Mouse (Mus musculus): ENCODE measurements at regions not wholly inside any gene's neighbourhood (a gene's known extent, or its start where the extent isn't known, plus 50 kb on each side); places are given as distances from the start of the nearest gene placed in this dataset.
A peak's percentile ranks its signal among the peaks of the same experiment; 100 is the strongest.

DNA sequence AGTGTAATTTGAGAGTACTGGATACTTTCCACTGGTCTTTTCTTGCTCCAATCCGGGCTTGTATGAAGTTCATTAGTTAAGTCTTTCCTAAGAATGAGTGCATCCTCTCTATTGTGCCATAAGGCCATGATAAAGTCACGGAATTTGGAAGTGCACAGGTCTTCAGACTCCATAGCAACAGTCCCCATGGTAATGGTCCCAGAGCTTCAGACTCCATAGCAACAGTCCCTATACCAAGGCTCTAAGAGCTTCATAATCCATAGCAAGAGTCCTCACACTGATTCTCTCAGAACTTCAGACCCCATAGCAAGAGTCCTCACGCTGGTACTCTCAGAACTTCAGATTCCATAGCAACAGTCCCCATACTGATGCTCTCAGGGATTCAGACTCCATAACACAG, 214.5 kb upstream of the Far2 start:
- no peak for DNase-seq

DNA sequence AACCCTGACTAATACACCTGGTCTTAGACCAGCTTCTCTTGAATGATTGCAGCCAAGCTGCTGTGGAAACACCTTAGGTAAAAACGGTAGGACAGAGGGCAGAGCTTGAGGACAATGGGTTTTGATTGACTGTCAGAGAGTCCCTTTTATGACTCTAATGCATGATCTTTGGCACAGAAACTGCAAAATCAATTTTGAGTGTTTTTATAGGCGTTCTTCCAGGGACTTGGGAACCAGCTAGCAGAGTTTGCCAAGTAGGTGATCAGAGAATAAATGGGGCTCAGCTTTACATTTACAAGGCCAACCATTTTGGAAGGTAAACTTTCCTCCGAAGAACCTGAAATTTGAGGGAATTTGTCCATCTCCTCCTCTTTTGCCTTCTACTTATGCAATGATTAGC, 213.6 kb upstream of the Far2 start:
- DNase-seq: no peak

GRCm38 (mm10) chr6:147838846-147839245, 208.2 kb upstream of the Far2 start:
- peak; percentile 28 to 50 for DNase-seq

DNA sequence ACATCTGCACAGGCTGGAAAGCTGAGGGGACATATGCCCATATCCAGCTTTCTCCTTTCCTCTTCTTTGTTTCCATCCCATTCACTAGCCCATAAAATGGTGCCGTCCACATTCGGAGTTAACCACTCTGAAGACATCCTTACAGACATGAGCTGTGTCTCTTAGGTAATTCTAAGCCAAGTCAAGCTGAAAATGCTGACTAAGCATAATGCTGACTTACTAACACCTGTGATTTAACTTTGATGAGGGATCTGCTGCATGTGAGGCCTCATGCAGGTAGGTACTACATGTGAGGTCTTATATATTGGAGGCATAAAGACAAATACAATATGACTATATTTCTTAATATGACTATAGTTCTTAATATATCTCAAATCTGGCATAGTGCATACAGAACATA, 197.1 kb upstream of the Far2 start:
- no peak for DNase-seq

- no peak for DNase-seq
These were observed 185.9 kb upstream of the Far2 start for GRCm38 (mm10) chr6:147861116-147861515.

- no peak for DNase-seq
These were observed 176.0 kb upstream of the Far2 start for GRCm38 (mm10) chr6:147871033-147871432.

GRCm38 (mm10) chr6:147873173-147873572, 173.9 kb upstream of the Far2 start:
- DNase-seq: no peak

DNA sequence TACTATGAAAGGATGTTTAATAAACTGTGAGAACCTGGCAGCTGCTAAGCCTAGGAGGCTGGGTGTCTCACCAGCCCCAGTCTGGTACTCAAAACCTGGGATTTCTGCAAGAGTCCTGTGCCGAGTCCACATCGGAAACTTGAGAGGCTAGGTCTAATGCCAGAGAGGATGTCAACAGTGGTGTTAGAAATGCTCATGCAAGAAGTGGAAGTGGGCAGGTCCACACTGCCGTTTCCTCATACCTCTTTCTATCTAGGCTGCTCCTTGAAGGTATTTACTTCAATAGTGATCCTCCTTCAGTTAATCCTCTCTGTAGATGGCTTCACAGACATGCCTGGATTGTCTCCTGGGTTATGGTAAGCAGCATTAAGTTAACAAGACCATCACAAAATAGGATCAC, 168.6 kb upstream of the Far2 start:
- no peak for DNase-seq

- DNase-seq: no peak
These were observed 161.2 kb upstream of the Far2 start for GRCm38 (mm10) chr6:147885902-147886301.

DNA sequence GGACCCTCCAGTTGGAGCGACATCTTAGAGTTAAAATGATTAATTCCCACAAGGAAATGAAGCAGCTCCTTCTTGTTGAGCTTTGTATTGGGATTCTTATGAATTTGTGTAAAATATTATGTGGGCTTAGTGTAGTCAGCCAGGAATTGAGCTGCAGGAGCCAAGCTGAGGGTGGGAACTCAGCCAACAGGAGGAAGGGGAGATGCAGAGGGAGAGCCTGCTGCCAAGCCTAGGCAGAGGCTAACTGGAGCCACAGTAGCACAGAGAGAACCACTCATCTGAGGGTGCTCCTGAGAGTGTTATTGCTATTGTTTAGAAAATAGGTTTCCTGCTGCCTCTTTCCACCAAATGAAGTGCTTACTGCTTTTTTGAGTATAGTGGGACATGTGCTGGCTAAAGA, 127.4 kb upstream of the Far2 start:
- DNase-seq: peak; percentile 21 to 29

- DNase-seq: no peak
These were observed 126.0 kb upstream of the Far2 start for GRCm38 (mm10) chr6:147921091-147921490.

GRCm38 (mm10) chr6:147922506-147922905, 124.6 kb upstream of the Far2 start:
- DNase-seq: no peak

GRCm38 (mm10) chr6:147923246-147923645, 123.8 kb upstream of the Far2 start:
- DNase-seq: no peak

GRCm38 (mm10) chr6:147928951-147929350, 118.1 kb upstream of the Far2 start:
- no peak for DNase-seq

- DNase-seq: no peak
These were observed 103.0 kb upstream of the Far2 start for GRCm38 (mm10) chr6:147944020-147944419.

DNA sequence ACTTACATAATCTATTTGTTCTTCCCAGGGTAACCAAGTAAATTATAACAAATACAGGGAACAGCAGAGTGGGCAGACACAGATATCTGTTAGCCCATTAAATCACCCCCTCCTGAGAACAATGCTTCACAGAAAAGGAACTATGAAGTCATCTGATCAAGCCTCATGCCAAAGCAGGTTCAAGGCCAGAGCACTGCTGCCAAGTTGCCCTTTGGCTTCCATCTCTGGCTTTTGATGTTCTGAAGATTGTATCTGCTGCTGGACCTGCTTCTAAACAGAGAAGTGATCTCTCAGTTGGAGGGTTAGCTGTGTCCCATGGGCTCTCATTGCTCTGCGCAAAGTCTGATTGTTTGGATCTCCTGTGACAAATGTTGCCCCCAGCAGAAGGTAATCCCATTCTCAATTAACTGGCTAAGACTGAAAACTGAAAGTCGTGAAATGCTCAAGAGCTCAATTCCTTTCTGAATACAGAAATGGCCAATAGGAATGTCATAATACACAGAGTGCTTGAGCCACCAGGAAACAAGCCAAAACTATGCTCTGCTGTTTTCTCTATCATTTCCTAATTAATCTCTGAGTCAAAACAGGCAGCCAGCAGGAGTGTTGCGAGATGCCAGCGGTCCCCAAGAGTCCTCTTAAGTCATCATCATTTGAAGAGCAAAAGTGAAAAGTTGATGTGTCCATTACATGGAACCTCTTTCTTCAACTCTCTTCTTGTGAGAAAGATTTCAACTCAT, 102.0 kb upstream of the Far2 start:
- no peak for DNase-seq

GRCm38 (mm10) chr6:147947997-147948396, 99.1 kb upstream of the Far2 start:
- peak; percentile 38 to 47 for DNase-seq

GRCm38 (mm10) chr6:147951642-147952041, 95.4 kb upstream of the Far2 start:
- DNase-seq: no peak

GRCm38 (mm10) chr6:147953058-147953679, 93.9 kb upstream of the Far2 start:
- peak; percentile 37 to 51 for DNase-seq

DNA sequence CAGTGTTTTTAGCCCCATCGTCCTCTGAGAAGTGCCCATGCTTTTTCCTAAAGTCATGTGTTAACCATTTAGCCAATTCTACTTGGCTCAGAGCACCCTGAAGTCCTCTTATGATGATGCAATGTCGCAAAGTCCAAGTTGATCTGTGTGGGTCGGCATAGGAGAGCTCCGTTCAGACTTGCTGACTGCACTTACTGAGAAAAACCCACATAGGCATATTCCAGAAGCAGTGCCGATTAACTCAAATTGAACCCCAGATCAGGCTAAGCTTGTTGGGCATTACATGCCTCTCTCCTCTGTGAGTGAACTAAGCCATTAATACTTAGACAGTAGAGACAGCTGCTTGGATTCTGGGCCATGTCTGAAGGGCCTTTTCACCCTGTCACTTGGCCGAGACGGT, 93.3 kb upstream of the Far2 start:
- no peak for DNase-seq

DNA sequence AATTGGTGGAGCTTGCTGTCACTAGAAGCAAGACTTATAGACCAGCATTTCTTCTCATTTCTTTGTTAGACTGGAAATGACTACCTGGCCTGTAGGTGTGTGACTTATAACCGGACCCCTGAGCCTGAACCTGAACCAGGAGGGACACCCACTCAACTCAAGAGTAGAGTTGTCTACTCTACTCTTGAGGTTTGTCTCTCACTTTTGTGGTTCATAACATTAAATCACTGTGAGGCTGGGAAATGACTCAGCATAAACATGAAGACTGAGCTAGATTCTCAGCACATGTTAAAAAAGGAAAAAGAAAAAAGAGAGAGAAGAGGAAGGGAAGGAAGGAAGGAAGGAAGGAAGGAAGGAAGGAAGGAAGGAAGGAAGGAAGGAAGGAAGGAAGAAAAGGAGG, 92.8 kb upstream of the Far2 start:
- no peak for DNase-seq

GRCm38 (mm10) chr6:147954967-147955830, 91.9 kb upstream of the Far2 start:
- DNase-seq: peak in 1 of 2 experiments; percentile 11

DNA sequence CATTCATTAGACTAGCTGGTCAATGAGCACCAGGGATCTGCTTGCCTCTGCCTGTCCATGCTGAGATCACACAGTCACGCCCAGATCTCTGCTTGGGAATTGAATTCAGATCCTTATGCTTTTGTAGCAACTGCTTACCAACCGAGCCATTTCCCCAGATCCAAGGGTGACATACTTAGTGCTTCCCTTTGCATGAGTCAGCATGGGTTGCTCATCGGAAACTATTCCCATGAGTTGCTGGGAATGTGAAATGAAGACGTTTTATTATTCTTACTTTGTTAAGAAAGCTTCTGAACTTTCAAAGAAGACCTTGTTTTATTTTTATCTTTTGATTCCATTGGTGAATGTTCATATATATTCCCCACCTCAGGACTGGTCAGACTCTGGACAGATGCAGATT, 82.3 kb upstream of the Far2 start:
- no peak for DNase-seq

DNA sequence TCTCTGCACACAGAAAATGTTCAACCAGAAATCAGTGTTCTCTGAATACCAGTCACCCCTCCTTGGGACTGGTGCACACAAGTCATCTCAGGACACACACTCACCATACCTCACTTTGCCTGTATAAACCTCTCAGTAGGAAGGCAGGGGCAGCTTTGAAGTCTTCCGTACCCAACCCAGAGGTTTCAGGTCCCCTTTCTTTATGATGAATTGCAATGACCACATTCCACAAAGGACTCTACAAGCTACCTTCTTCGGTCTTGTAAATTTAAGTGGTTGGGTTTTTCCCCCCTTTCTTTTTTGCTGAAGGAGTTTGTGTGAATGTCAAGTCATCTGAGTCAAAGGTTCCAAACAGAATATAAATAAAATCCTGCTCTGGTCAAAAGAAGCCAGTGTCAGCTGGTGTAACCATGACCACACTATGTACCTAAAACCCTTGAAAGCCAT, 76.9 kb upstream of the Far2 start:
- no peak for DNase-seq
